Mouse (Mus musculus) forebrain, embryonic 10.5 days (tissue): ENCODE data around the gene Slc7a14. TPM values are rescaled to one million over a fixed set of nuclear protein-coding genes. Genes with fewer than 3 reads are reported as not detected.

Experiments used
- DNase-seq: peaks from one replicate; pipeline ENCODE4 v3.0.0-alpha.2; 2017; ENCODE audit warnings: low spot score; ENCODE audit errors: extremely low spot score
- H3K27ac ChIP-seq: fragments of 300-500 bp; sonication (generic); 2 replicates; pipeline ENCODE4 v1.5.1; 2016; ENCODE audit warnings: mild to moderate bottlenecking
- H3K27me3 ChIP-seq: fragments of 300-500 bp; sonication (generic); 2 replicates; pipeline ENCODE4 v1.6.1; 2016; ENCODE audit warnings: mild to moderate bottlenecking; ENCODE audit not compliant: poor library complexity, severe bottlenecking
- H3K36me3 ChIP-seq: fragments of 300-500 bp; sonication (generic); replicated peaks from 2 replicates; pipeline ENCODE4 v1.6.1; 2016; ENCODE audit warnings: mild to moderate bottlenecking, moderate library complexity
- H3K4me1 ChIP-seq: fragments of 300-500 bp; sonication (generic); 2 replicates; pipeline ENCODE4 v1.6.1; 2016
- H3K4me3 ChIP-seq: fragments of 300-500 bp; sonication (generic); 2 replicates; pipeline ENCODE4 v1.5.1; 2016; ENCODE audit warnings: mild to moderate bottlenecking, moderate library complexity
- H3K9me3 ChIP-seq: fragments of 300-500 bp; sonication (generic); 2 replicates; pipeline ENCODE4 v1.6.1; 2016; ENCODE audit warnings: mild to moderate bottlenecking, moderate library complexity
- WGBS: fragments of 180-500 bp; shearing (Covaris S2); methylation state at CpG from one replicate; pipeline ENCODE4 v1.1.7; 2016; 5-methylcytosine and 5-hydroxymethylcytosine counted together
- polyA plus RNA-seq: library from polyadenylated mRNA; unstranded; fragments of >200 nt; fragmentation: Nextera tagmentation; extraction: Ambion mirVana; gene quantifications from 2 replicates; pipeline ENCODE4 v1.2.1, GENCODE M21; 2016

The Slc7a14 gene
- 0.19 and 0.23 TPM in 2 replicates for polyA plus RNA-seq

DNA sequence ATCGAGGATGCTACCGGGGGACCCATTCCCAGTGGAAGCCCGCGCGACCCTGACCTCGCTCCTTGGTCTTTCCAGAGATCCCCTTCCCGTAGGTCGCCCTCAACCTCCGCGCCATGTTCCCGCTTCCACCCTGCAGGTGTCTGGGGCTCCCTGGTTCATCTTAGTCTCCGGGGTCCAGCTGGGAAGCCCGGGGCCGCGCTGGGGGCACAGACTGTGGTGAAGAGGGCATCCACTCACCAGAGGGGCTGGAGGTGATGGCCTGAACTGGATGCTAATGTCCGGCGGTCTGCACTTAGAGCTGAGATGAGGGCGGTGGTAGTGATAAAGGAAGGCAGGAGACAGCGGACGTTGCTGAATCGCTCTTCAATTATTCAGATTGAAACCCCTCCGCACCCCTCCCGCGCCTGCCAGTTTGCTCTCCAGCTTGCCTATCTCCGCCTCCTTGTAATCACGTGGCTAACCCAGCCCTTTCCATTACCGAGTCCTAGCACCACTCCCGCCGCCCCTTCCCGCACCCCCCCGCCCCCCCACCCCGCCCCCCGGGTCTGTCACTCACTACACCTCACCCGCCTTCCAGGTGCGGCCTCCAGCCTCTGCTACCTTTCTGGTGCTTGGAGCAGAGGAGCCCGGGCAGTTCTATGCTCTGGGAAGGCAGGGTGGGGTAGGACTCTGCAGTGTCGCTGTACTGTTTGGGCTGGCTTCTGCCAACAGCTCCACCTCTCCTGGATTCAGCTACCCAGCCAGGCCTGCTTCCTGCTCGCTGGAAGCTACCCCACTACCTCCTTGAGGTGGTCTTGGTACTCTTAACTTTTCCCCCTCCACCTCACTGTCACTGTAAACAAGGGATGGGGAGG, at the start of gene Slc7a14:
TSS of gene Slc7a14 (minus strand) at position 445 of the 854 bp plus-strand sequence.
- peak; percentile 24 for DNase-seq
- Histone ChIP-seq H3K9me3 (no peaks in the 10 kb centered on the region), H3K4me3 (peak within 1 kb of the TSS; percentile 57), H3K27ac (no peak within 1 kb of the TSS), H3K27me3 (peaks cover 43% of the 10 kb centered on the region), H3K36me3 (no peaks in the 10 kb centered on the region), H3K4me1 (peaks cover 17% of the 10 kb centered on the region)
- 2% methylated on average over 34 of the region's 38 CpGs for WGBS

DNA sequence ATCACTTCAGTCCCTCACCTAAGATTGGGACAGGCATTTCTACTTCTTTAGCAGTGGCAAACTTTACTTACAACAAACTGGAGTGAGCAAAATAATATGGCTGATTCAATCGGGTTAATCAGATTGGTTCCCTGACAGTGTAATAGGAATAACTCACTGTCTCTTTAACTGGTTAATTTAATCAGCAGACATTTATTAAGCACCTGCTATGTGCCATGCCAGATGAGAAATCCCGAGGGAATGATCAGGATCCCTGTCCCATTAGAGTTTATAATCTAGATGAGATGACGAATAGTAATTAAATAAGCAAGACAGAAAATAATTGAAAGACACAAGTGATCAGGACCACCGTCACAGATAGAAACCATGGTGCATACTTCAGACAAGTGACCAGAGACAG, 36.4 kb upstream of the Slc7a14 start:
- Histone ChIP-seq H3K4me1 (no peaks in the 10 kb centered on the region), H3K27ac (no peak overlapping the region), H3K27me3 (no peaks in the 10 kb centered on the region), H3K9me3 (no peaks in the 10 kb centered on the region), H3K4me3 (no peak overlapping the region), H3K36me3 (no peaks in the 10 kb centered on the region)
- 86% methylated on average over 4 of the region's 4 CpGs for WGBS
- DNase-seq: no peak

GRCm38 (mm10) chr3:31345766-31346165, 35.6 kb upstream of the Slc7a14 start:
- no peaks in the 10 kb centered on the region for H3K9me3 ChIP-seq
- WGBS: 87% methylated on average over 4 of the region's 4 CpGs

GRCm38 (mm10) chr3:31339236-31339635, 29.1 kb upstream of the Slc7a14 start:
- H3K4me1 ChIP-seq: no peaks in the 10 kb centered on the region
- 81% methylated on average over 3 of the region's 3 CpGs for WGBS
- H3K27ac ChIP-seq: no peak overlapping the region
- no peaks in the 10 kb centered on the region for H3K27me3 ChIP-seq
- H3K36me3 ChIP-seq: no peaks in the 10 kb centered on the region
- no peaks in the 10 kb centered on the region for H3K9me3 ChIP-seq
- no peak for DNase-seq
- no peak overlapping the region for H3K4me3 ChIP-seq

More at GRCm38 (mm10) chr3:31345766-31346165, 35.6 kb upstream of the Slc7a14 start:
- no peaks in the 10 kb centered on the region for H3K27me3 ChIP-seq
- no peak overlapping the region for H3K27ac ChIP-seq
- H3K36me3 ChIP-seq: no peaks in the 10 kb centered on the region
- H3K4me1 ChIP-seq: no peaks in the 10 kb centered on the region
- no peak for DNase-seq
- no peak overlapping the region for H3K4me3 ChIP-seq

- H3K27ac ChIP-seq: no peak overlapping the region
- H3K9me3 ChIP-seq: no peaks in the 10 kb centered on the region
- no peak overlapping the region for H3K4me3 ChIP-seq
- H3K4me1 ChIP-seq: no peaks in the 10 kb centered on the region; the same call in 1 of the 2 replicates
- H3K36me3 ChIP-seq: no peaks in the 10 kb centered on the region
- 86% methylated on average over 7 of the region's 7 CpGs for WGBS
- no peaks in the 10 kb centered on the region for H3K27me3 ChIP-seq
- DNase-seq: no peak
Observed at GRCm38 (mm10) chr3:31328237-31328836, 18.2 kb upstream of the Slc7a14 start.

DNA sequence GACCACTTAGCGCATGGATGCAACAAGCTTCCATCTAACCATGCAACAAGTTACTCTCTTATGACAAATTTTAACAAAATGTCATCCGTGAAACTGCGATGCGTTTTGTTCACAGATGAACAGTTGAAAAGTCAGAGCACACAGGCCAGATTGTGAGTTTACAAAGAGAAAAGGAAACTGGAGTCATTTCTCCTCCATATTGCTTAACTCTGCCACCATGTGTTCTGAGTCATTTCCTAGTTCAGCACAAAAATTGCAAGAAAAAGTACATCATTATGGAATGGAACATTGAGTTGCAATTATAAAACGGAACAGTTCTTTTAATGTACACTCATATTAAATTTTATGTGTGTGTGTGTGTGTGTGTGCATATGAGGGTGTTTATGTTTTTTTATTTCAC, 17.6 kb upstream of the Slc7a14 start:
- H3K36me3 ChIP-seq: no peaks in the 10 kb centered on the region
- H3K4me3 ChIP-seq: no peak overlapping the region
- 94% methylated on average over 5 of the region's 5 CpGs for whole genome bisulfite sequencing
- no peaks in the 10 kb centered on the region for H3K9me3 ChIP-seq
- H3K27me3 ChIP-seq: no peaks in the 10 kb centered on the region
- H3K27ac ChIP-seq: no peak overlapping the region
- no peak for DNase-seq
- H3K4me1 ChIP-seq: no peaks in the 10 kb centered on the region; the same call in 1 of the 2 replicates

DNA sequence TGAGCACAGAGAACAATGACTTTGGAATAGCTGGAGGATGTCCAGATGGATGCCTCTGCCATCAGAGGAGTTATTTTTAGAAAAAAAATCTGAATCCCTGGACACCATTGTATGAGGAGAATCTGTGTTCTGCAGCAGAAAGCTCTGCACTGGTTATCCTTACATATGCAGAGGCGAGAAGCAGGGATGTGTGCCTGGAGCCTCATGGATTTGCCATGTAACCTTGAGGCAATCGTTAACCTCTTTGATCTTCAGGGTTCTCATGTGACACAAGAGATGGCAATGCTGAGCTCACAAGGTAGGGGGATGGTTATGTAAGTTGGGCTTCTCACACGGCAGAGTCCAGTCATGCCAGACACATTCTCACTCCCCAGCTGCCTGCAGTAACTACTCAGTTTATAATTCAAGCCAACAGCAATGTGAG, 14.1 kb upstream of the Slc7a14 start:
- H3K9me3 ChIP-seq: no peaks in the 10 kb centered on the region
- H3K4me1 ChIP-seq: no peaks in the 10 kb centered on the region; the same call in 1 of the 2 replicates
- H3K27me3 ChIP-seq: no peaks in the 10 kb centered on the region
- H3K4me3 ChIP-seq: no peak overlapping the region
- no peak overlapping the region for H3K27ac ChIP-seq
- no peaks in the 10 kb centered on the region for H3K36me3 ChIP-seq
- 78% methylated on average over 3 of the region's 3 CpGs for WGBS
- DNase-seq: no peak

DNA sequence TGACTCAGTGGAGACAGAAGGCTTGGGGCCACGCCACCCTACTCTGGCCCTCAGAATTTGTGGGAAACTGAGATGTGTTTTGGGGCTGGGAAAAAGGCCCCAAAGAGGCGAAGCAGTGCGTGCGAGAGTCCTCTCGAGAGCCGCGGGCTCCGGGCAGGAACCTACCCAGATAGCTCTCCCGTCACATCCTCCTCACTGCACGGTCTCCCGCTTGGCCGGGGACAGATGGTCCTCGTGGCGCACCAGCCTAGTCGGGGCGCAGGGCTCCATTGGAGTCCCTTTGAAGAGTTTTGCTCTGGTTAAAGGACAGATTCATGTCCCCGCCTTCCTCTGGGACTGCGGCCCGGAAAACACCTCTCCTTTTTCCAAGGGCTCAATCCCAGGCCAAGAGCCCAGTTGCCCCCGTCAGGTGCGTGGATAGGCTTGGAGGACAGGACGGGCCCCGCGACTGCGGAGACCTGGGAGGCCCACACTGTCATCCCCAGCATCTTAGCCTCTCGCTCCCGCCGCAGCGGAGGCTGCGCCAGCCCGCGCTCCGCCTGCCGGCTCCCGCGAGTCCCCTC, 726 bp downstream of the Slc7a14 start:
- H3K4me1 ChIP-seq: peaks cover 17% of the 10 kb centered on the region
- under 1% methylated on average over 36 of the region's 36 CpGs for WGBS
- H3K9me3 ChIP-seq: no peaks in the 10 kb centered on the region
- H3K27ac ChIP-seq: no peak overlapping the region
- H3K27me3 ChIP-seq: peaks cover 43% of the 10 kb centered on the region
- DNase-seq: peak; percentile 21
- H3K36me3 ChIP-seq: no peaks in the 10 kb centered on the region
- peak overlapping the region; percentile 57 for H3K4me3 ChIP-seq

DNA sequence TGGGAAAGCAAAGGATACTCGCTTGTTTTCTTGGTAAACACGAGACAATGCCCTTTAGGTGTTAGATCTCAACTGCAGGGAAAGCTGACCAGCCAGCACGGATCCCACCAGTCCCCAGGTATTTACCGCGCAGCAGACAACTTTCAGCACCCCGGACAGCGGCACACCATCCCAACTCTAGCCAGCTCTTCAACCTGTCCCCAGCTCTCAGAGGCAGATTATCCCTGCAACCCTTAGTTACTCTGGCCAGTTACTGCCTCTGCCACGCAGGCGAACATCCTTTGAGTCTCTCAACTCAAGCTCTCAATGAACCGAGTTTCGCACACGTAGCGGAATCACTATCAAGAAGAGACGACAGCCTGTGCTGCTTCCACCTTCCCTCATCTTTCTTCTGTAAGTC, 1.3 kb downstream of the Slc7a14 start:
- no peaks in the 10 kb centered on the region for H3K9me3 ChIP-seq
- H3K4me1 ChIP-seq: peaks cover 17% of the 10 kb centered on the region
- H3K36me3 ChIP-seq: no peaks in the 10 kb centered on the region
- H3K4me3 ChIP-seq: peak overlapping the region; percentile 57
- peak; percentile 72 for DNase-seq
- no peak overlapping the region for H3K27ac ChIP-seq
- WGBS: 3% methylated on average over 14 of the region's 14 CpGs
- H3K27me3 ChIP-seq: peaks cover 43% of the 10 kb centered on the region

DNA sequence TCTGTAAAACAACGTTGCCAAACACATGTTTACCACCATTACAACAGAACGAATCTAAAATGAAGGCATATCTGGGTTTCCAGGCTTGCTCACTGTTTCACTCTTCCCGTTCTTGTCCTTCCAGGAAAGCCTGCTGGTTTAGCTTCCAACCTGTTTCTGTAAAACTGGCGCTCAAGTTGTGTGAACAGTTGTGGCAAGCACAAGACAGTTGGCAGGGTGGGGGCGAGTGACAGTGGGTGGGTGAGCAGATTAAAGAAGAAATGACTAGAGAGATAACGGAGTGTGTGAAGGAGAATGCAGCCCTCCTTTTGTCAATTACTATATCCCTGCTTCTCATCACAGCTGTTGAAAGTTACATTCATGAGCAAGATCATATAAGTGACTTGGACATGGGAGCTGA, 2.2 kb downstream of the Slc7a14 start:
- Histone ChIP-seq H3K27ac (no peak overlapping the region), H3K4me3 (no peak overlapping the region), H3K9me3 (no peaks in the 10 kb centered on the region), H3K4me1 (peaks cover 17% of the 10 kb centered on the region), H3K36me3 (no peaks in the 10 kb centered on the region), H3K27me3 (peaks cover 43% of the 10 kb centered on the region)
- DNase-seq: no peak
- 86% methylated on average over 6 of the region's 6 CpGs for WGBS

DNA sequence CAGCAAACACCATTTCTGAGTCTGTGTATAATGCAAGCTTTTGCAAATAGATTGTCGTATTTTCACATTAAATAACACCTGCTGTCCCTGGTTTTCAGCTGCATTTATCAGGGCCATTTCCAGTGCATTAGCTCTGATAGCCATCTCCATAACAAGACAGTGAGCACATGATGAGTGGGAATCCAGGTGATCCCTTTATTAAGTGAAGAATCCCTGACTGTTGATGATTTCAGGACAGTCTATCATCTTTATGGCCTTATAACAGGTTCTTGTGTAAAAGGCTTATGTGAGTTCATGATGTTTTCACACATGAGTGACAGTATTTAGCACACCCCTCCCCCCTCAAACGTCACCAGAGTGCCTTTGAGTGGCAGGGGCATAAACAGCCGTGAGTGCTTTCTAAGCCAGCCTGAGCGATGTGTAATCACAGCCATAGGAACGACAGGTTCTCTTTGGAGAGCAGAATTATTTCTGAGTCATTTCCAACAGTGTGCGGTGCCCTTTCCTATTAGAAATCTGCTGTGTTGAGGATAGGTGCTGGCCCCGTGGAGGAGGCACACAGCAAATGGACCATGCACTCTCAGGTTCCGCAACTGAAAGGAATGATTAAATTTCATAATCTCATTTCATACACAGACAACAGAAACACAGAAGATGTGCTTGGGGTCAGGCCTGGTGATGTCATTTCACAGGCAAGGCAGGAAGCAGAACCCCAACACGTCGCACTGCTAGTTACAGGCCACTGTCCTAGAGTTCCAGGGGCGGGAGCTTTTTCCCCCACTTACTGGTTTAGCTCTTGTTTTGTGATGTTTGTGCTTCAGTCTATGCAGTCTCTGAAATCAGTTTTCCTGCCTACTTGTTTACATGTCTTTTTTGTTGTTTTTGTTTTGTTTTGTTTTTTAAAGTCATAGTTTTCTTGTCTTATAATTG, 18.2 kb downstream of the Slc7a14 start:
- no peaks in the 10 kb centered on the region for H3K36me3 ChIP-seq
- no peaks in the 10 kb centered on the region for H3K9me3 ChIP-seq
- H3K4me1 ChIP-seq: no peaks in the 10 kb centered on the region
- no peak overlapping the region for H3K4me3 ChIP-seq
- WGBS: 79% methylated on average over 11 of the region's 11 CpGs
- DNase-seq: no peak
- no peak overlapping the region for H3K27ac ChIP-seq
- no peaks in the 10 kb centered on the region for H3K27me3 ChIP-seq

DNA sequence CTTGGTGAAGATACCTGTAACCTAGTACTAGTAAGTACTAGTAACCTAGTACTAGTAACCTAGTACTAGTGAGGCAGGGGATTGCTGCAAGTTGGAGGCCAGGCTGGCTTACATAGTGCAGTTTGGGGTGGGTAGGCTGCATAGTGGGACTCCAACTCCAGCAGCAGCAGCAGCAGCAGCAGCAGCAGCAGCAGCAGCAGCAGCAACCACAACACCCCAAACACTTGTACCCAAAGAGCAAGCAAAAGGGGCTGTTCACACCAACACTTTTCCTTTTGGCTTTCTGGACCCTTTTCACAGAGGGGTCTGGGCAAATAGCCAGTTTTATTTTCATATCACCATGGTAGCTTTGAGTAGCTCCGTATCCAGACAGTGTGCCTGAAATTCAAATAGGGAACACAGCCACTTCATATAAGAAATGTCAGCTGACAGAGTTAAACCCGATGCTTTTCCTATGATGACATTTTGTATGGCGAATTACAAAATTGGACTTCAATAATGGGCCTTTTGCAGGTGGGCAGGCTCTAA, 22.7 kb downstream of the Slc7a14 start:
- H3K4me1 ChIP-seq: no peaks in the 10 kb centered on the region

More for the DNA sequence above, 22.7 kb downstream of the Slc7a14 start:
- Histone ChIP-seq H3K36me3 (no peaks in the 10 kb centered on the region), H3K27ac (no peak overlapping the region), H3K27me3 (no peaks in the 10 kb centered on the region), H3K4me3 (no peak overlapping the region), H3K9me3 (no peaks in the 10 kb centered on the region)
- 91% methylated on average over 3 of the region's 3 CpGs for WGBS
- DNase-seq: no peak
